Mouse (Mus musculus) ES-Bruce4 (cell line): ENCODE data around the gene Appl2.

Experiments used
- CTCF ChIP-seq: IDR thresholded peaks from one replicate; pipeline ENCODE4 v1.8.1; 2011; ENCODE audit warnings: low read depth, low read length
- EP300 ChIP-seq: IDR thresholded peaks from 2 replicates; pipeline ENCODE4 v1.6.1; 2011; ENCODE audit warnings: low read depth, low read length; ENCODE audit not compliant: insufficient read depth
- POLR2A ChIP-seq: IDR thresholded peaks from one replicate; pipeline ENCODE4 v1.8.1; 2011; ENCODE audit warnings: low read length; ENCODE audit not compliant: insufficient read depth

- no peak for TF ChIP-seq POLR2A
- no peak for TF ChIP-seq EP300
- no peak for TF ChIP-seq CTCF
Observed at GRCm38 (mm10) chr10:83594526-83594925, 54.0 kb downstream of the Appl2 start.
